Mouse (Mus musculus) kidney, adult 2 months (tissue): ENCODE data around the gene Gm5799. TPM values are rescaled to one million over a fixed set of nuclear protein-coding genes. Genes with fewer than 3 reads are reported as not detected.

Experiments
- polyA plus RNA-seq: library from polyadenylated mRNA; depleted of rRNA; stranded (reverse); fragments of >200 nt; gene quantifications from 2 replicates; pipeline ENCODE4 v1.2.3, GENCODE M21; 2012; rRNA removed

Gene Gm5799
- polyA plus RNA-seq, 1 experiment = 0.44 TPM

Other genes with a start within 250 kb of the Gm5799 start
- not detected in 2 replicates for gene Gm8127, start 249.7 kb upstream of the Gm5799 start, polyA plus RNA-seq
- gene 1700001F09Rik, start 195.8 kb upstream of the Gm5799 start, polyA plus RNA-seq = not detected in 2 replicates
- gene Gm8138, start 127.2 kb upstream of the Gm5799 start, polyA plus RNA-seq = 0.16 and 0.17 TPM in 2 replicates
- not detected in 2 replicates for gene Gm17654, start 35.6 kb downstream of the Gm5799 start, polyA plus RNA-seq
- gene Gm10375, start 64.4 kb downstream of the Gm5799 start, polyA plus RNA-seq = not detected in 2 replicates
- gene Gm8165, start 133.6 kb downstream of the Gm5799 start, polyA plus RNA-seq = not detected in 2 replicates
- 0.28 TPM in 1 of 2 replicates, not detected in the other for gene Gm7324, start 154.3 kb downstream of the Gm5799 start, polyA plus RNA-seq
- gene Gm16506, start 183.9 kb downstream of the Gm5799 start, polyA plus RNA-seq = not detected in 2 replicates
- not detected in 2 replicates for gene Gm6526, start 204.3 kb downstream of the Gm5799 start, polyA plus RNA-seq
- gene Gm8180, start 241.2 kb downstream of the Gm5799 start, polyA plus RNA-seq = not detected in 2 replicates